Mouse (Mus musculus) CD8-positive naive resting alpha-beta T cell, adult 57 days (primary cell): ENCODE results near the gene Uqcr11. TPM values are rescaled to one million over a fixed set of nuclear protein-coding genes. Genes with fewer than 3 reads are reported as not detected.

Experiments used
- total RNA-seq: library from RNA; stranded (reverse); gene quantifications from one replicate; pipeline ENCODE4 v1.2.4, GENCODE M21; 2023

The Uqcr11 gene
- total RNA-seq = 59.9 TPM

GRCm38 (mm10) chr10:80406684-80407501, at the start of gene Uqcr11:
Gene Uqcr11 (minus strand): TSS chr10:80406830.

GRCm38 (mm10) chr10:80433513-80434232, 27.0 kb upstream of the Uqcr11 start, which contains the start of gene Tcf3:
Gene Tcf3 (minus strand): TSS chr10:80433647.

GRCm38 (mm10) chr10:80399191-80399972, 7.2 kb downstream of the Uqcr11 start, which contains the start of gene Mbd3:
Gene Mbd3 (minus strand): TSS chr10:80399550.

GRCm38 (mm10) chr10:80387522-80387959, 19.1 kb downstream of the Uqcr11 start, which contains the start of gene Mex3d:
Gene Mex3d (minus strand): TSS chr10:80387659.

GRCm38 (mm10) chr10:80356001-80356682, 50.5 kb downstream of the Uqcr11 start, which contains the start of gene Plk5:
Gene Plk5 (plus strand): TSS chr10:80356459.

Other genes with a start within 250 kb of the Uqcr11 start
- 211 TPM for gene Cirbp, start 240.8 kb downstream of the Uqcr11 start, total RNA-seq
- gene 1600002K03Rik, start 233.9 kb downstream of the Uqcr11 start, total RNA-seq = 18.5 TPM
- not detected for gene Efna2, start 227.3 kb downstream of the Uqcr11 start, total RNA-seq
- gene Mum1, start 180.4 kb downstream of the Uqcr11 start, total RNA-seq = 59.2 TPM
- gene Ndufs7, start 157.7 kb downstream of the Uqcr11 start, total RNA-seq = 94.3 TPM
- gene Gamt, start 145.8 kb downstream of the Uqcr11 start, total RNA-seq = not detected
- gene Dazap1, start 145.3 kb downstream of the Uqcr11 start, total RNA-seq = 161 TPM
- 3,989 TPM for gene Rps15, start 114.4 kb downstream of the Uqcr11 start, total RNA-seq
- not detected for gene Apc2, start 110.9 kb downstream of the Uqcr11 start, total RNA-seq
- 23.6 TPM for gene 2310011J03Rik, start 86.3 kb downstream of the Uqcr11 start, total RNA-seq
- gene Pcsk4, start 77.3 kb downstream of the Uqcr11 start, total RNA-seq = 3.0 TPM
- gene Reep6, start 76.9 kb downstream of the Uqcr11 start, total RNA-seq = 0.24 TPM
- not detected for gene Adamtsl5, start 58.4 kb downstream of the Uqcr11 start, total RNA-seq
- gene Plk5, start 50.4 kb downstream of the Uqcr11 start, total RNA-seq = not detected
- 6.2 TPM for gene Mex3d, start 19.2 kb downstream of the Uqcr11 start, total RNA-seq
- 122 TPM for gene Mbd3, start 7.3 kb downstream of the Uqcr11 start, total RNA-seq
- 102 TPM for gene Tcf3, start 26.8 kb upstream of the Uqcr11 start, total RNA-seq
- not detected for gene Onecut3, start 88.0 kb upstream of the Uqcr11 start, total RNA-seq
- not detected for gene Atp8b3, start 132.3 kb upstream of the Uqcr11 start, total RNA-seq
- gene Rexo1, start 154.7 kb upstream of the Uqcr11 start, total RNA-seq = 128 TPM
- 27.5 TPM for gene Klf16, start 170.5 kb upstream of the Uqcr11 start, total RNA-seq
- gene Abhd17a, start 183.5 kb upstream of the Uqcr11 start, total RNA-seq = 52.0 TPM
- 46.9 TPM for gene Scamp4, start 196.0 kb upstream of the Uqcr11 start, total RNA-seq
- 6.0 TPM for gene Adat3, start 196.1 kb upstream of the Uqcr11 start, total RNA-seq
- 4.5 TPM for gene Gm49322, start 199.2 kb upstream of the Uqcr11 start, total RNA-seq
- gene Csnk1g2, start 216.0 kb upstream of the Uqcr11 start, total RNA-seq = 209 TPM